Mouse (Mus musculus): ENCODE results near the gene Magi1.

Gene Magi1

DNA sequence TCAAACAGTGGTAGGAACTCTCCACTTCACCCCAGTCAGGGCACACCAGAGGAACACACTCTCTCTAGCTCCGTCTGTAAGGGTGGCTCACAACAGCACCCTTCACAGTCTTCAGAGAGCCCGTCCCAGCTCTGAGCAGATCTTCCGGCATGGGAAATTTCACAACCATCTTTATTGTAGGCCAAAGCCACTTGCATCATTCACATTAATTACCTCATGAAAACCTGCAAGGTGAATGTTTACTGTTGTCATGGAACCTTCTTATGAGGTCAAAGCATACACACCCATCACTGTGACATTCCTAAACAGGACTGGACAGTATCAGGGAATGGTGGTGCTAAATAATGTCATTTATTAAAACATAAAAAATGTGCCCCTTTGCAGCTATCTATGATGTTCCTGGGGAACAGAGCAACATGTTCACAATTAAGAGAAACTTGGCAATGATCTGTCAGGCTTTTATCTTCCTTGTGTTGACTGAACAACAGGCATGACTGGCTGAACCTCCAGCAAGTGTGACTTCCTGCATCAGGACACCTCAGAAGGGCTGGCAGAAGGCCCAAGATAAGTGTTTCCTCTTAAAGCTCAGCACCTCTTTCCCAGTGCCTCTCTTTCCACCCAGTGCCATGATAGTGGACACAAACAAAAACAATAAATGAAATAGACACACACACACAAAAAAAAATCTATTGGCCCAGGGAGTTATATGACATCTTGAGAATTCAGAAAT lies 125.4 kb downstream of the Magi1 start:
- DNase-seq (ENCODE audit: low spot score): no peak

- DNase-seq (ENCODE audit: low spot score): no peak
These were observed 127.7 kb downstream of the Magi1 start for GRCm38 (mm10) chr6:94155996-94156395.

DNA sequence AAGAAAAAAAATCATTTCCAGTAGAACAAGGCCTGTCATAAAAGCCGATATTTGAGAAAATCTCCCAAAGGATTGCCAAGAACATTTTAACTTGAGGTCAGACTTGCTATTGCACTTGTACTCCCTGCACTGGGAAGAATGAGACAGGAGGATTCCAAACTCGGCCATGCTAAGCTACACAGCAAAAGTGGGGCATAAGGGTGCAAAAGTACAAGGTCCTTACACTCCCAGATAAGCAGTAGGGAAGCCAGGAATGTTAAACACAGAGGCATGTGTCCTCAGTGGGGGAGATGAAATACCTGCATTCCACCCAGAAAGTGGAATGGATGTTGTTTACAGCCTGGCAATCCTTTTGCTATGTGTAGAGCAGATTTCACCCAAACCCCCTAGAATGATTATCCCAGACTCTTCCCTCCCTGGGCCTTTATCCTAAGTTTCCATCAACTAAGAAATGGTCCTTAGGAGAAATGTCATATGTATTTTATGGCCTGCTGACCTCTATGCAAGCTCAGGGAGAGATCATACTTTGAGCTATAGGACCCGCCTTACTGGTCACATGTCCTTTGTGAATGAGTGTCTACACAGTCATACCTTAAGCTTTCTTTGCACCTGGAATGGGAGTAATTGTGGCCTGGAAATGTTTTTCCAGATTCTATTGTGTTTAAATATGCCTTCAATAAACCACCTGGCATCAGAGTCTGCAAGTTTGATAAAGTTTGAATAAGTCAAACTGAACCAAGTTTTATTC lies 128.7 kb downstream of the Magi1 start:
- DNase-seq (ENCODE audit: low spot score): peak; percentile 71

DNA sequence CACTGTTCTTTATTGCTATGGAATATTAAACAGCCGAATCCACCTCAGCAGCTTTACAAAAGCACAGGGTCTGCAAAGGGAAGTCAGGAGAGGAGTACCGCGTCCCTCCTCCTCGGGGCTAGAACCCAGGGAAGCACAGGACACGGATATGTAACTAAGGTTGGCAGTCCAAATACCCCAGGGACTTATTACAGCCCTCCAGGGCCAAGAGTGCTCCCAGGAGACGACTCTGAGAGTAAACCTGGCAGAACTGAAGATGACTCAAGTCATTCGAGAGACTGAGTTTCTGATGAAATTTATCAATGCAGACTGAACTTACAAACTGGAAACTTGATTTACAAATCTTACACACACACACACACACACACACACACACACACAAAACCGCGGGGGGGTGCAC lies 130.8 kb downstream of the Magi1 start:
- DNase-seq (ENCODE audit: low spot score): no peak

- no peak for DNase-seq (ENCODE audit: low spot score)
These were observed 132.8 kb downstream of the Magi1 start for GRCm38 (mm10) chr6:94150876-94151275.

DNA sequence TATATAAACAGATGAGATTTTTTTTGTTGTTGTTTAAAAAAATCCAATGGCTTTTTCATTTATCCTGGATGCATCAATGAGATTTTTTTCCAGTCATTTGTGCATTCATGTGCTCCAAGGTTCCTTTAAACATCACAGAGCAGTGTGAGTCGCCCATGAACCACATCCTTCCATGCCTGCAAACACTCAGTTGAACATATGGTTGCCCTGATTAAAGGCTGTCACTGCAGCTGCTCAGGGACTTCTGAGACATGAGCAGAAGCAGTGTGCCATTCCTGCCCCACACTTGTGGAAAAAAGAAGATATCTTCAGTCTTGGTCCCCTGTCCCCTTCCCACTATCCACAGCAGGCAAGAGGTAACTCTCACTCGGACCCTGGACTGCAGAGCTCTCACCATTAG lies 133.9 kb downstream of the Magi1 start:
- DNase-seq (ENCODE audit: low spot score): no peak

DNA sequence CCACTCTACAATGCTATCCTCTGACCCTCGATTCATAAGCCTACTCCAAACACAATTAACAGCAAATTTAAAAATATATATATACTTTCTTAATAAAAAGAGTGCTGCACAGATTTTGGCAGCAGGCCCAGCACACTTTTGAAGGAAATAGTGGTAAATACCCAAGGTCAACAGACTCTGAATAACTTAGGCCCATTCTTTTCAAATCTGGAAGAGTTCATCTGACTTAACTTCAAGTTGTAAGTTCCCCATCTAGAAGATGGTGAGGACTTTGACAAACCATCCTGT lies 137.6 kb downstream of the Magi1 start:
- no peak for DNase-seq (ENCODE audit: low spot score)

- DNase-seq (ENCODE audit: low spot score): no peak
These were observed 138.1 kb downstream of the Magi1 start for GRCm38 (mm10) chr6:94145430-94146205.

DNA sequence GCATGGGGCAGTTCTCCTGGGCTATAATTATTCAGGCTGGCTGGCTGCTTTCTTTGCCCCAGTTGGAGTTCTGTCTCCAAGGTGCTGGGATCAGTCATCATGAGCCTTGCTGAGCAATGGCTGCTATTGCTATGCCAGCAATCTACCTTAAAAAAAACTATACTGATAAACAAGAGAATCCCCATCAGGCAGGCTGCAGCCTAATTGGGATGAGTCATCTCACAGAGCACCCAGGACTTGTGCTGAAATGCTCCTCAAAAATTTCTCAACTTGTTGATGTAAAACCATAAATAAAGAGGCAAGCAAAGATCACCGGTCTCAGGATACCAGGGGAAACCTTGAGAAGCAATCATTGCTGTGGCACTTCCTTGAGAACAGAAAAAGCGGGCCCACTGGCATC lies 141.2 kb downstream of the Magi1 start:
- DNase-seq (ENCODE audit: low spot score): no peak

DNA sequence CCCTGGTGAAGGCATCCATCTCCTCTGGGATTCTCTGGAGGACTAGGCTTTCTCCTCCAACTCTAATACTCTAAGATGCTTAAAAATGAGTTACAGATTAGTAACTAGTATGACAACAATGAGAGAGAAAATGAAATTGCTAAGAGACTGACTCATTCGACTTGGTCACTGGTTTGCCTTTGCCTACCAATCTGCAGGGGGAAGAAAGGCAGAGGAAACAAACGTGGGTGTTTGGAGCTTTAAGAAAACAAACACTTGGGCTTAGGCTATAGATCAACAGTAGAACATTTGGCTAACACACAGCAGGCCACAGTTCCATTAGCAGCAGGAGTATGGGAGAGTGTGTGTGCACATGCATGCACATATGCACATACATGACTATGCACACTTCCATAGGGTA lies 142.2 kb downstream of the Magi1 start:
- DNase-seq (ENCODE audit: low spot score): no peak

DNA sequence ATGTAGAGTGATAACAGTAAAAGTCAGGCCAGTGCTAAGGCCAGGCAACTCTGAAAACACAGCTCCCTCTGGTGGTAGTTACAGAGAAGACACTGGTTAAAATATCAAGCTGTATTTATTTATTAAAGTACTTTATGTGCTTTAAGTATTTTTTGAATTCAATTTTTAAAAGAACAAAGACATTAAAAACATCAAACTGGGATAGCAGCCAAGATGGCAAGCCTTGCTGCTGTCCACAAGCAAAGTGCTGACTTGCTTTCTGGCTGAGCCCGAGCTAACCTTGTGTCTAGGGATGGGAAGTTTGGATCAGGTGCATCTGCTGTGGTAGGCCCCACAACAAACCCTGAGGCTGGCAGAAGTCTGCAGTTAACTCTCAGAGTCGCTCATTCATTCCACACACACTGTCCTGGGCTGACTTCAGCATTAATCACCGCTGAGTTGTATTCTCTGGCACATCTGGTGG lies 143.7 kb downstream of the Magi1 start:
- DNase-seq (ENCODE audit: low spot score): no peak

DNA sequence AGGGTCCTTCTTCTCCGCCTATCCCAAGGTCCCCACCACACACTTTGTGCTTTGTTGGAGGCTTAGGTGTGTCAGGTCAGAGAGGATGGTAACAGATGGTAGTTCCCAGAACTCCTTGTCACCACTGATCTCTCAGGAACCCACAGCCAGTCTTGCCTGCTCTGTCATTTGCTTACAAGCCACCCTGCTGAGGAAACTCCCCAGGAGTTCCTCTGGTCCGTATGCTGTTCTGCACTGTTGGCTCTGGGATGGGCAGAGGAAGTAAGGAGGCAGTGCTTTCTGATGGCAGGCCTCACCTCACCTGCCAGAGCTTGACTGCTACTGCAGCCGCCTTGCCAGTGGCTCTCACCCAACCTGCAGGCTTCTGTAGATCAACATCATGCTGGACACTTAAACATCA lies 147.0 kb downstream of the Magi1 start:
- DNase-seq (ENCODE audit: low spot score): no peak

- DNase-seq (ENCODE audit: low spot score): no peak
These were observed 149.6 kb downstream of the Magi1 start for GRCm38 (mm10) chr6:94134159-94134558.

DNA sequence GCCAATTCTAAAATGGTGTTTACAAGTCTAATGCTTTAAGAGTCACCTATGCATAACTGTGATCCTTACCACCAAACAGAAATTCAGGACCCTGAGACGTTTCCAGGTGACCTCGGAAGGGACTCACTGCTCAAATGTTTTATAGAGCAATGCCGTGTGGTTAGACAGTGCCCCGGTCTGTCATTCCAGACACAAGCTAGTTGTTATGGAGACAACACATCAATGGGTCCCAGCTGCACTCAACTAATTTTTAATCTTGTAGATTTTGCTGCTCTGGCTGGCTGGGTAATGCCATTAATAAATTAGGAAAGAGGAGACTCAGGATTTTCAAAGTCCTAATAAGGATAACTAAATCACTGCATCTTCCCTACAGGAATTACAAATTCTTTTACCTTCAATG lies 151.7 kb downstream of the Magi1 start:
- DNase-seq (ENCODE audit: low spot score): no peak

DNA sequence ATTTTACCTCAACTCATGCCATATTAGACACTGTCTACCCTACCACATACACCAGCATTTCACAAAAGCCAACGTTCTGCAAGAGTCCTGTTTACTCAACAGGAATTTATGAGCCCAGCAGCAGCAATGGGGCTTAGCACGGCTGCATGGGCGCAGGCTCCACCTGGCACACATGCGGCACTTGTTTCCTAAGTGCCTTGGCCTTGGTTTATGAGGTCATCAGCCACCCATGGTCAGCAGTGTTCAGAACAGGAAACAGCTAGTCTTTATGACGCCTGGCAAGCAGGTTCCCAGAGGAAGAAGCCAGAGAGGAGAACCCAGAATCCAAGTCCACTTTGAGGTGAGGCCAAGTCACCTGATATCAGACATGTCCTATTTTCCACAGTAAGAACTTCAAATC lies 153.3 kb downstream of the Magi1 start:
- DNase-seq (ENCODE audit: low spot score): no peak

DNA sequence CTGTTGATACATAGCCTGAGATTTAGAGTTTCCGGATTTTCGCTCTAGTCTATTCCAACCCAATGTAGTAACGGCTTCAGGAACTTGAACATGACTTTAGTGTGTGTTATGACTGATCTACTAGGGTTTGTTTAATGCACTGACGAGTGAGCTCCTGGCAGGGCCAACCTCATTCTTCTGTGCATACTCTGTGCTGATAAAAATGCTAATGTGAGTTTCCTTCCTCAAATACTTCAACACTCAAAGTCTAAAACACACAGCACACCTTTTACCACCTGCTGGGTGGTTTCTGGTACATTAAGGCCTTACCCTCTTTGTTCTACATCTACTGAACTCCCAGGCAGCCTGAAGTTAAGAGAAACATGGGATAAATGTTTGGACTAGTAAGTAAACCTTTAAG lies 157.0 kb downstream of the Magi1 start:
- DNase-seq (ENCODE audit: low spot score): no peak

DNA sequence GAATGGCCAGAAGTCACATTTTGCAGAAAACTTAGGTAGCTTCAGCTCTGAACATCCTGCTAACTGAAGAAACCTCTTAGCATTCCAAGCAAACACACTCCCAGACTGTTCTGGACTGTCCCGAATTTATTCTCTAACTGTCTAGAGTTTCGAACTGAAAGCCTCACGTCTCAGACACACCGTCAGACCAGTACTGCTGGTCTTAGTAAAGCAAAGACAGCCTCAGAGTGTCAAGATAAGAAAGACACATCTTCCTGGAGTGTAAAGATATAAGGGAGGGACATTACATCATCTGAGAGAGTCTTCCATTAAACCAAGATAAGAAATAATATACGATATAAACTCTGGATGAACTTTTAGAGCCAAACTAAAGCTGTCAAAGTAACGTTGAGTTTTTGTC lies 158.6 kb downstream of the Magi1 start:
- no peak for DNase-seq (ENCODE audit: low spot score)

GRCm38 (mm10) chr6:94124279-94124678 lies 159.4 kb downstream of the Magi1 start:
- no peak for DNase-seq (ENCODE audit: low spot score)

DNA sequence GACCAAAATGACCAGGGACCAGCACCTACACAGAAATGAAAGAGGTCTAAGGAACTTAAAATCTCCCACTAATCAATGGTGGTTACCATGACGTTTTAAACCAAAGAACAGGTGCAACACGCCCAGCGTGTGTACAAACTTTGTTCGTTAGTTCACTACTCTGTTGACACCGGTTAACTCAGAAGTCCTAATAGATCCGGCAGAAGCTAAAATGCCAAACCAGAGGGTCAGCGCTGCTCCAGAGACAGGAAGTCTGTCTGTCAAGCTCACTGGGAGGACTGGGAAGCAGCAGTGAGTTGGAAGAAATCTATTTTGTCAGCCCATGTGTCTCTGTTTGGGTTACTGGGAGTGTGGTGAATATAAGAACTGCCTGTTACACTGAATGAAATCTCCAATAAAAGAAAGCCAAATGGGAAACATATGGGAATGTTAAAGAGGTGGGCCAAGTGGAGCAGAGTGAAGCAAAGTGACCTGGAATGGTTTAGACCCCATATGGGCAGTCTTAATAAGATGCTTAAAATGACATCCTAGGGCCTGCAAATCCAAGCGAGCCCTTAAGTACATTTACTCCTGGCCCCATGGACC lies 161.1 kb downstream of the Magi1 start:
- no peak for DNase-seq (ENCODE audit: low spot score)

DNA sequence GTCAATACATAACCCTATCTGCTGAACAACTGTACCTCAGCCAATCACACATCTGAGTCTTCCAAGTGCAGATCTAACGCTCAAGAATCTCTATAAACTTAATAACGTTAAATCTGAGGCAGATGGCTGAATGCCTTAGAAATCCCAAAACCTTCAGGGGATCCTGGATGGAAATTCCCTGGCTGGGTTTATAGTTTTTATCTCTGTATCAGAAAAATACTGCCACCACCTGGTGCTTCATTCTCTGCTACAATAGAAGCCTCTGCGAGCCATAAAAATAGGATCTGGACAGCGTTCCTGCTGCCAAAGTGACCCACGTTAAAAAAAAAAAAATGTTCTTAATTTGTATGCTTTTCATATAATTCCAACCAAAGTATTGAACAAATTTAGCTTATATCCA lies 162.2 kb downstream of the Magi1 start:
- DNase-seq (ENCODE audit: low spot score): no peak

GRCm38 (mm10) chr6:94116434-94117432 lies 167.0 kb downstream of the Magi1 start:
- DNase-seq (ENCODE audit: low spot score): no peak

All from yolk sac, embryonic 10.5 days (tissue).